Mouse (Mus musculus): ENCODE results near the gene Gm17545. TPM values are rescaled to one million over a fixed set of nuclear protein-coding genes. Genes with fewer than 3 reads are reported as not detected.
A peak's percentile ranks its signal among the peaks of the same experiment; 100 is the strongest.

The Gm17545 gene
- polyA plus RNA-seq, 1 experiment, result not detected

DNA sequence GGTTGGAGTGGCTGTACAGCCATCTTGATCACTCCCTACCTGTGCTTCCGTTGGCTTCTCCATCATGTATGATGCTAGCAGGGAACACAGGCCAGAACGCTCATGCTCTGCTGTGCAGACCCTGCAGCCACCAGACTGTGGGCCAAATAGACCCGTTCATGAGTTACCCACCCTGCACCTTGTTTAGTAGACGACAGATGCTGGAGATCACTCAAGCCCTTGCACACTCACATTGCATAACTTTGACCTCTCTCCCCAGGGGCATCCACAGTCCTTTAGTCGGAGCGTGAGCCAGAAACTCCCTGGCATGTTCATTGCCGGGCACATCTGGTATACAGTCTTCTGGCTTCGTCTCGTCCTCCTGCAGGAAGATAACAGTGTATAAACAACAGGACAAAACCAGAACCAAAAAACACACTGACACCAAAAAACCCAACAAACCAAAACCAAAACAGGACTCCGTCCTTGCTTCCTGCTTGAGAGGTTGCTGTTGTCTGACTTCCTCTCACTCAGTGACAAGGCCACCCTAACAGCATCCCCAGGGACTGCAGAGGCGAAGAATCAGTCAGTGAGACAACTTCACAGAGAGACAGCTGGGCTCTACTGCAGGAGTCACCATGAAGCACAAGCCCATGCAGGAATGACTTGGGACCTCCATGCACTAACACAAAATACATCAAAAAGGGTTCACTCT lies 3.2 kb downstream of the Gm17545 start:
- no peak overlapping the region for H3K4me3 ChIP-seq (ENCODE audit: insufficient read depth, low read depth, low read length)
- TF ChIP-seq CTCF (IDR thresholded peaks at IDR 0.05; ENCODE audit: insufficient read depth, low read depth, low read length) (no peak), POLR2A (IDR thresholded peaks at IDR 0.05; ENCODE audit: insufficient read depth, low read depth, low read length) (no peak)
- WGBS, result 88% methylated on average over 11 of the region's 11 CpGs

GRCm38 (mm10) chr9:22461946-22462345 lies 7.9 kb downstream of the Gm17545 start:
- 46% methylated on average over 3 of the region's 3 CpGs for WGBS
- TF ChIP-seq POLR2A (IDR thresholded peaks at IDR 0.05; ENCODE audit: insufficient read depth, low read depth, low read length) (no peak), CTCF (IDR thresholded peaks at IDR 0.05; ENCODE audit: insufficient read depth, low read depth, low read length) (no peak)
- Histone ChIP-seq H3K4me1 (ENCODE audit: control insufficient read depth, insufficient read depth, low read length) (no peaks in the 10 kb centered on the region), H3K4me3 (ENCODE audit: insufficient read depth, low read depth, low read length) (no peak overlapping the region), H3K27ac (ENCODE audit: insufficient read depth, low read depth, low read length) (no peak overlapping the region)

More for the DNA sequence above, 3.2 kb downstream of the Gm17545 start:
- Histone ChIP-seq H3K4me1 (ENCODE audit: control insufficient read depth, insufficient read depth, low read length) (no peaks in the 10 kb centered on the region; the same call in 1 of the 2 replicates), H3K27ac (ENCODE audit: insufficient read depth, low read depth, low read length) (no peak overlapping the region)

DNA sequence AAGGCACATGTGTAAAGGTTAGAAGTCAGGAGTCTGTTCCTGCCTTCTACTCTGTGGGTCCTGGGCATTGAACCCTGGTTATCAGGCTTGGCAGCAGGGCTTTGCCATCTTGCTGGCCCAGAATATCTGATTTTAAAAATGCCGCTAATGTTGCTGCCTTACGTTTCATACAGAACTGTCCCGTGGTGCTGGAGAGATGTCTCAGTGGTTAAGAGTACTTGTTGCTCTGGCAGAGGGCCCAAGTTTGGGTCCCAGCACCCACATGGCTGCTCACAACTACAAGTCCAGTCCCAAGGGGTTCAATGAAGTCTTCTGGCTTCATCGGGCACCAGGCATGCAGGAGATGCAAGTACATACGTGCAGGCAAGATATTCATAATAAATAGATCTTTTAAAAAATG lies 12.1 kb downstream of the Gm17545 start:
- no peak overlapping the region for H3K4me3 ChIP-seq (ENCODE audit: insufficient read depth, low read depth, low read length)
- 96% methylated on average over 5 of the region's 5 CpGs for WGBS
- TF ChIP-seq CTCF (IDR thresholded peaks at IDR 0.05; ENCODE audit: insufficient read depth, low read depth, low read length), result no peak
- no peak for TF ChIP-seq POLR2A (IDR thresholded peaks at IDR 0.05; ENCODE audit: insufficient read depth, low read depth, low read length)
- H3K4me1 ChIP-seq (ENCODE audit: control insufficient read depth, insufficient read depth, low read length), result no peaks in the 10 kb centered on the region
- H3K27ac ChIP-seq (ENCODE audit: insufficient read depth, low read depth, low read length), result no peak overlapping the region

- no peak for TF ChIP-seq CTCF (IDR thresholded peaks at IDR 0.05; ENCODE audit: insufficient read depth, low read depth, low read length)
- TF ChIP-seq POLR2A (IDR thresholded peaks at IDR 0.05; ENCODE audit: insufficient read depth, low read depth, low read length), result no peak
- WGBS, result under 1% methylated on average over 73 of the region's 73 CpGs
Observed at GRCm38 (mm10) chr9:22467371-22468169, 13.5 kb downstream of the Gm17545 start.

DNA sequence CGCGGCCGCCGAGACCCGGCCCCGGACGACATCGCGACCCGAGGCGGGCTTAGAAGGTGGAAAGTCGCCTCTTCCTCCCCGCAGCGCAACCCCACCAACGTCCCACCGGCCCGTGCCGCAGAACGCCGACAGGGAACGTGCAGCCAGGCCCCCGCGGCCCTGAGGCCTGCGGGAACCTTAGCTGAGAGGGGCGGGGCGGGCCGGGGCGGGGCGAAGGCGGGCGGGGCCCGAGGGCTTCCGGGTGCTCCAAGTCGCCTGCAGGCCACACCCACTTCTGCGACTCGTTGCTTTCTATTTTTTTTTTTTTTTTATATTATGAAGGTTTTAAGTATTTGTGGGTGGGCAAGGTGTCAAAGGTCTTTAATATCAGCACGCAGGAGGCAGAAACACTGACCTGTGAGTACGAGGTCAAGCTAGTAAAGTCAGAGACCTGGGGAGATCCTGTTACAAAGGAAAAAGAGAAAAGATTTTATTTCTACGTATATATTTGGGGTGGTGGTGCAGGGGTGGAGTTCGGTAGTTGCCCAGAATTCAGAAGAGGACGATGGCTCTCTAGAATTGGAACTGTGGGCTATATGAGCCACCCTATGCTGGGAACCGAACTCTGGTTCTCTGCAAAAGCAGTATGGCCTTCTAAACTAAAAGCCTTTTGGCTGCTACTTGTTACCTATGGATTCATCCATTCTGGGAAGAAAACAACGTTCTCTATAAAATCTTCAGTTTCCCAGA lies 14.2 kb downstream of the Gm17545 start:
- WGBS, result 2% methylated on average over 42 of the region's 43 CpGs

More at GRCm38 (mm10) chr9:22467371-22468169, 13.5 kb downstream of the Gm17545 start:
- Histone ChIP-seq H3K4me3 (ENCODE audit: insufficient read depth, low read depth, low read length) (peak overlapping the region; percentile 98), H3K4me1 (ENCODE audit: control insufficient read depth, insufficient read depth, low read length) (no peaks in the 10 kb centered on the region), H3K27ac (ENCODE audit: insufficient read depth, low read depth, low read length) (peak overlapping the region; percentile 77)

DNA sequence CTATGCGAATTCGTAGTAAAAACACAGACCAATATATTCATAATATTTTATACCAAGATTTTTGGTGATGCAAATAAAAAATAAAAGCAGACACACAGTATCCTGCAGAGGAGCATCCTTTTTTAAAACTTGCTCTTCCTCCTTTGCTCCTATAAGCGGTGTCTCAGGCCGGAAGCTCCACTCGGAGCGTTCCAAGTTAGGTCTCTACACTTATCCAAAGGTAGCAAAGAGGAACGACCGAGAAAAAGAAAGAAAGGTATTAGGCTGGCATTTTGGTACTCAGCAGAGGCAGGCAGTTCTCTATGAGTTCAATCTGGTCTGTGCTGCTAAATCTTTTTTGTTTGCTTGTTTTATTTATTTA lies 14.8 kb downstream of the Gm17545 start:
- no peak overlapping the region for H3K4me3 ChIP-seq (ENCODE audit: insufficient read depth, low read depth, low read length)
- H3K27ac ChIP-seq (ENCODE audit: insufficient read depth, low read depth, low read length), result no peak overlapping the region

More for the DNA sequence above, 14.2 kb downstream of the Gm17545 start:
- Histone ChIP-seq H3K27ac (ENCODE audit: insufficient read depth, low read depth, low read length) (peak overlapping the region; percentile 77), H3K4me3 (ENCODE audit: insufficient read depth, low read depth, low read length) (peak overlapping the region; percentile 98), H3K4me1 (ENCODE audit: control insufficient read depth, insufficient read depth, low read length) (no peaks in the 10 kb centered on the region)
- TF ChIP-seq POLR2A (IDR thresholded peaks at IDR 0.05; ENCODE audit: insufficient read depth, low read depth, low read length) (peak; percentile 81), CTCF (IDR thresholded peaks at IDR 0.05; ENCODE audit: insufficient read depth, low read depth, low read length) (no peak)

DNA sequence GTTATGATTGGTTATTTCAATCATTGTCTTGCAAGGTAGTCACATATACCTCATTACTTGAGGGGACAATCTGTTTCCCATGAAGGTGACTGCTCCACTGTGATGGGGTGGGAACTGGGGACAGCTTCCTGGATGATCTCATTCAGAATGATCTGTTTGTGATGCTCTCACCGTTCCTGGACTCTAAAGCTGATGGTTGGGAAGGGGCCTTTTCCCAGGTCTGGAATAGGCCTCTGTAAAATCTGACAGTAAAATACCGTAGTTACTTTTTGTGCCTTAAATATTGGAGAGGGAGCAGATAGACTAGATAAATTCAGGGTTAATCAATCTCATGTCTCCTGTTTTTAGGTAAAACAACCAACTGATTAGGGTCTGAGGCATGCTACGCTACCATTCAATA lies 15.6 kb downstream of the Gm17545 start, which contains the start of gene Rp9:
Rp9 (minus strand) TSS at position 101 of the 400 bp plus-strand sequence.
- TF ChIP-seq CTCF (IDR thresholded peaks at IDR 0.05; ENCODE audit: insufficient read depth, low read depth, low read length) (no peak), POLR2A (IDR thresholded peaks at IDR 0.05; ENCODE audit: insufficient read depth, low read depth, low read length) (no peak)
- H3K4me3 ChIP-seq (ENCODE audit: insufficient read depth, low read depth, low read length), result no peak within 1 kb of the TSS
- H3K4me1 ChIP-seq (ENCODE audit: control insufficient read depth, insufficient read depth, low read length), result no peaks in the 10 kb centered on the region
- WGBS, result 90% methylated on average over 3 of the region's 3 CpGs
- no peak within 1 kb of the TSS for H3K27ac ChIP-seq (ENCODE audit: insufficient read depth, low read depth, low read length)

More for the DNA sequence above, 14.8 kb downstream of the Gm17545 start:
- no peaks in the 10 kb centered on the region for H3K4me1 ChIP-seq (ENCODE audit: control insufficient read depth, insufficient read depth, low read length)
- no peak for TF ChIP-seq CTCF (IDR thresholded peaks at IDR 0.05; ENCODE audit: insufficient read depth, low read depth, low read length)
- TF ChIP-seq POLR2A (IDR thresholded peaks at IDR 0.05; ENCODE audit: insufficient read depth, low read depth, low read length), result no peak
- 86% methylated on average over 8 of the region's 8 CpGs for WGBS

DNA sequence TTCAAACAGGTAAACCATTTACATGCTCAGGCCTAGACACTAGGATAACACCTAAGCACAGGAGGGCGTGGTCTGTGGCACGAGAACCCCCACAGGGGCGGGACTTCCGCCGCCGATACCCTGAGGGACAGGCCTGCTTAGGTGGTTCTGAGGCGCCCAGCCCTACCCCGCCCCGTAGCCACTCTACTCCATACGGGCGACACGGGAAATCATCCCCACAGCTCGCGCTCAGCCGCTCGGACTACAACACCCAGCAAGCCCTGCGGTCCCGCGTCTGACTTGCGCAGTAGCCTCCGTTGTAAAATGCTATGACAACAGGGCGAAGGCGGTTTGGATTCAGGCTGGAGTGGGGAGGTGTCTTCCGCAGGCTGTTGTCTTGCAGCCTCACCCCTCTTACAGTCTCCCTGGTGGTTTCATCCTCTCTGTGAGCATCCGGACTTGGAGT lies 21.4 kb downstream of the Gm17545 start, which contains the start of gene Bbs9:
Bbs9 (plus strand) TSS at position 292 of the 445 bp plus-strand sequence.
- 1% methylated on average over 25 of the region's 25 CpGs for WGBS
- H3K27ac ChIP-seq (ENCODE audit: insufficient read depth, low read depth, low read length), result no peak within 1 kb of the TSS

More for the DNA sequence above, 21.4 kb downstream of the Gm17545 start, which contains the start of gene Bbs9:
- TF ChIP-seq POLR2A (IDR thresholded peaks at IDR 0.05; ENCODE audit: insufficient read depth, low read depth, low read length) (peak; percentile 52; the same call in 1 of the 2 replicates), CTCF (IDR thresholded peaks at IDR 0.05; ENCODE audit: insufficient read depth, low read depth, low read length) (no peak)
- Histone ChIP-seq H3K4me1 (ENCODE audit: control insufficient read depth, insufficient read depth, low read length) (no peaks in the 10 kb centered on the region; the same call in 1 of the 2 replicates), H3K4me3 (ENCODE audit: insufficient read depth, low read depth, low read length) (peak within 1 kb of the TSS; percentile 61)

All from olfactory bulb, adult 2 months (tissue).